Mouse (Mus musculus) heart, embryonic 13.5 days (tissue): ENCODE measurements around the gene Asf1b. TPM values are rescaled to one million over a fixed set of nuclear protein-coding genes. Genes with fewer than 3 reads are reported as not detected.
"Not testable (repeated sequence)": the region's sequence is repeated elsewhere in the genome, so short reads cannot be mapped to it uniquely, and the experiment has no call there.

ENCODE experiments used
- ATAC-seq: fragments of 200-750 bp; cut with Nextera tagmentation; 2 replicates; pipeline ENCODE4 v1.8.0; 2017; ENCODE audit warnings: moderate TSS enrichment; ENCODE audit not compliant: insufficient number of reproducible peaks, low FRiP score, low TSS enrichment; ENCODE audit errors: extremely low read depth
- H3K27ac ChIP-seq: fragments of 300-500 bp; sonication (generic); replicated peaks from 2 replicates; pipeline ENCODE4 v1.5.1; 2015; ENCODE audit warnings: moderate library complexity, mild to moderate bottlenecking, inconsistent platforms
- H3K27me3 ChIP-seq: fragments of 300-500 bp; sonication (generic); replicated peaks from 2 replicates; pipeline ENCODE4 v1.6.1; 2015; ENCODE audit warnings: mild to moderate bottlenecking, inconsistent platforms
- H3K36me3 ChIP-seq: fragments of 300-500 bp; sonication (generic); 2 replicates; pipeline ENCODE4 v1.6.1; 2015; ENCODE audit warnings: mild to moderate bottlenecking, inconsistent platforms
- H3K4me1 ChIP-seq: fragments of 300-500 bp; sonication (generic); 2 replicates; pipeline ENCODE4 v1.6.1; 2015; ENCODE audit warnings: inconsistent platforms
- H3K4me2 ChIP-seq: fragments of 300-500 bp; sonication (generic); 2 replicates; pipeline ENCODE4 v1.6.1; 2015; ENCODE audit warnings: inconsistent platforms, mild to moderate bottlenecking, moderate library complexity
- H3K4me3 ChIP-seq: fragments of 300-500 bp; sonication (generic); 2 replicates; pipeline ENCODE4 v1.5.1; 2015; ENCODE audit warnings: moderate library complexity, mild to moderate bottlenecking, inconsistent platforms
- H3K9ac ChIP-seq: fragments of 300-500 bp; sonication (generic); 2 replicates; pipeline ENCODE4 v1.6.1; 2015; ENCODE audit warnings: inconsistent platforms, mild to moderate bottlenecking, moderate library complexity
- H3K9me3 ChIP-seq: fragments of 300-500 bp; sonication (generic); 2 replicates; pipeline ENCODE4 v1.6.1; 2016; ENCODE audit warnings: inconsistent platforms
- WGBS: fragments of 180-500 bp; shearing (Covaris S2); methylation state at CpG from one replicate; pipeline ENCODE4 v1.1.7; 2015; ENCODE audit warnings: mixed read lengths; 5-methylcytosine and 5-hydroxymethylcytosine counted together
- polyA plus RNA-seq: library from polyadenylated mRNA; unstranded; fragments of >200 nt; fragmentation: Nextera tagmentation; extraction: Ambion mirVana; gene quantifications from 2 replicates; pipeline ENCODE4 v1.2.1, GENCODE M21; 2015

Asf1b gene
- polyA plus RNA-seq, 1 experiment from 2014 or later = 57.0 TPM

GRCm38 (mm10) chr8:83978200-83978599 lies 22.9 kb downstream of the Asf1b start:
- Histone ChIP-seq H3K27ac (peak overlapping the region; percentile 95), H3K36me3 (peaks cover 40% of the 10 kb centered on the region), H3K4me1 (peaks cover 73% of the 10 kb centered on the region), H3K9ac (peak overlapping the region; percentile 69), H3K9me3 (no peaks in the 10 kb centered on the region), H3K4me2 (peak overlapping the region; percentile 42), H3K27me3 (no peaks in the 10 kb centered on the region), H3K4me3 (peak overlapping the region; percentile 6; the same call in 1 of the 2 replicates)
- no peak for ATAC-seq
- WGBS = 62% methylated on average over 9 of the region's 9 CpGs

GRCm38 (mm10) chr8:83980250-83980649 lies 24.9 kb downstream of the Asf1b start:
- Histone ChIP-seq H3K27ac (peak overlapping the region; percentile 95), H3K4me3 (no peak overlapping the region), H3K36me3 (peaks cover 59% of the 10 kb centered on the region), H3K4me2 (peak overlapping the region; percentile 35), H3K4me1 (peaks cover 56% of the 10 kb centered on the region), H3K27me3 (no peaks in the 10 kb centered on the region), H3K9ac (peak overlapping the region; percentile 69), H3K9me3 (no peaks in the 10 kb centered on the region)
- WGBS = 35% methylated on average over 1 of the region's 1 CpGs
- peak; percentile 77; the same call in 1 of the 2 replicates for ATAC-seq

DNA sequence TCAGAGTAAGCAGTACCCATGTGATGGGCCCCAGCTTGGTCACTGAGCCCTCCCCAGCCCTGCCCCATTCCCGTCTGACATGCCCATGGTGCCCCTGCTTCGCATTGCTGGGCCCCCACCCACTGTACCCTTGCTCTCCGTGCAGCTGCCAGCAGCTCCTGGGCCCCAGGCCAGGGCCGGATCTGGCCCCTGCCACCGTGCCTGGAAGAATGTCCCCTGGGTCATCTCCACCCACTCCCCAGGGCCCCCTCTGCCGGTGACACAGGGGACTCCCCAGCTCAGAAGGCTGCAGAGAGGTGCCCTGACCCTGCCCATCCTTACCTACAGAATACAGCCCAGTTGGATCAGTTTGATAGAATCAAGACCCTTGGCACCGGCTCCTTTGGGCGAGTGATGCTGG lies 25.5 kb downstream of the Asf1b start:
- no peaks in the 10 kb centered on the region for H3K9me3 ChIP-seq
- WGBS = 65% methylated on average over 8 of the region's 8 CpGs
- no peak for ATAC-seq

GRCm38 (mm10) chr8:83981533-83981932 lies 26.2 kb downstream of the Asf1b start:
- Histone ChIP-seq H3K27me3 (no peaks in the 10 kb centered on the region), H3K27ac (peak overlapping the region; percentile 95), H3K4me2 (no peak overlapping the region), H3K9ac (no peak overlapping the region), H3K9me3 (no peaks in the 10 kb centered on the region), H3K36me3 (peaks cover 72% of the 10 kb centered on the region), H3K4me3 (no peak overlapping the region), H3K4me1 (peaks cover 49% of the 10 kb centered on the region)
- 89% methylated on average over 7 of the region's 7 CpGs for WGBS
- ATAC-seq = no peak

More for the DNA sequence above, 25.5 kb downstream of the Asf1b start:
- Histone ChIP-seq H3K27ac (peak overlapping the region; percentile 95), H3K4me2 (peak overlapping the region; percentile 35; the same call in 1 of the 2 replicates), H3K4me3 (no peak overlapping the region), H3K27me3 (no peaks in the 10 kb centered on the region), H3K36me3 (peaks cover 65% of the 10 kb centered on the region), H3K9ac (peak overlapping the region; percentile 64), H3K4me1 (peaks cover 56% of the 10 kb centered on the region)

DNA sequence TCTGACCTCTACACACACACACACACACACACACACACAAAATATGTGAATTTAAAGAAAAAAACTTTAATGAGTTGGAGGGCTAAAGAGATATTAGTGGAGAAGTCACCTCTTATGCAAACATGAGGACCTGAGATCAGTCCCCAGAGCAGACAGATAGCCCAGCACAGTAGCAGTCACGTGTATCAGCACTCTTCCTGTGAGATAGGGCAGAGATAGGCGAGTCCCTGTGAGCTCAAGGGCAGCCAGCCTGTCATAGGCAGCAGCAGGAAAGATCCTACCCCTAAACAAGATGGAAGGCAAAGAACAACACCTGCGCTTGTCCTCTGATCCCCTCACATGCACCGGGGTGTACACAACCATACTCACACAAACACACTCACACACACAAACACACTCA lies 27.1 kb downstream of the Asf1b start:
- no peak for ATAC-seq
- Histone ChIP-seq H3K4me2 (no peak overlapping the region), H3K27ac (no peak overlapping the region), H3K36me3 (peaks cover 81% of the 10 kb centered on the region), H3K27me3 (no peaks in the 10 kb centered on the region), H3K4me1 (peaks cover 40% of the 10 kb centered on the region), H3K4me3 (no peak overlapping the region), H3K9ac (no peak overlapping the region), H3K9me3 (no peaks in the 10 kb centered on the region)
- 68% methylated on average over 4 of the region's 4 CpGs for WGBS

DNA sequence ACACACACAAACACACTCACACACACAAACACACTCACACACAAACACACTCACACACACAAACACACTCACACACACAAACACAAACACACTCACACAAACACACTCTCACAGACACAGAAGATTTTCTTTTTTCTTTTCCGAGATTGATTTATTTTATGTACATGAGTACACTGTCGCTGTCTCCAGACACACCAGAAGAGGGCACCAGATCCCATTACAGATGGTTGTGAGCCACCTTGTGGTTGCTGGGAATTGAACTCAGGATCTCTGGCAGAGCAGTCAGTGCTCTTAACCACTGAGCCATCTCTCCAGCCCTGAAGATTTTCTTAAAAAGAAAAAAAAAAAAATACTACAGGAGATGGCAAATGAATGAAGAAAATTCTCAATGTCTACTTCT lies 27.9 kb downstream of the Asf1b start:
- H3K36me3 ChIP-seq = peaks cover 84% of the 10 kb centered on the region

DNA sequence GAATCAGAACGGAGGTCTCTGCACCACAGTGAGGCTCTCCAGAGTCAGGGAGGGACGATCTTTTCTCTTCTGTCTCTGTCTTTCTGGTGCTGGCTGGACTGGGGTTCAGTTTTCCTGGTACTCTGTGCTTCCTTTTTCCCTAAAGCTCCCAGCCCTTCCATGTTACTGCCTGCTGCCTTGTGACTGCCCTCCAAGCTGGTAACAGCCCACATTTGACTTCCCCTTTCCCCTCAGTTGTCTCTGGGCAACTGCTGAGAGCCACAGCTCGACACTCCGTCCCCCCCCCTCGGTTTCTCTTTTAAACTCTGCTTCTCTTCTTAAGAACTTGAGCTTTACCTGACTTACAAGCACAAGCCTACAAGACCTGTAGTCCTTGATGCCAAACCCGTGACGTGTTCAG lies 33.9 kb downstream of the Asf1b start:
- Histone ChIP-seq H3K4me3 (no peak overlapping the region), H3K27ac (no peak overlapping the region), H3K9ac (no peak overlapping the region), H3K4me2 (no peak overlapping the region), H3K36me3 (peaks cover 99% of the 10 kb centered on the region), H3K9me3 (no peaks in the 10 kb centered on the region), H3K4me1 (no peaks in the 10 kb centered on the region), H3K27me3 (no peaks in the 10 kb centered on the region)
- WGBS = 82% methylated on average over 7 of the region's 7 CpGs
- no peak for ATAC-seq

More for the DNA sequence above, 27.9 kb downstream of the Asf1b start:
- peaks cover 32% of the 10 kb centered on the region for H3K4me1 ChIP-seq
- not testable (repeated sequence) for H3K27ac ChIP-seq, H3K4me3 ChIP-seq, H3K9me3 ChIP-seq, H3K4me2 ChIP-seq, H3K27me3 ChIP-seq, H3K9ac ChIP-seq, ATAC-seq
- WGBS = 97% methylated on average over 2 of the region's 2 CpGs

DNA sequence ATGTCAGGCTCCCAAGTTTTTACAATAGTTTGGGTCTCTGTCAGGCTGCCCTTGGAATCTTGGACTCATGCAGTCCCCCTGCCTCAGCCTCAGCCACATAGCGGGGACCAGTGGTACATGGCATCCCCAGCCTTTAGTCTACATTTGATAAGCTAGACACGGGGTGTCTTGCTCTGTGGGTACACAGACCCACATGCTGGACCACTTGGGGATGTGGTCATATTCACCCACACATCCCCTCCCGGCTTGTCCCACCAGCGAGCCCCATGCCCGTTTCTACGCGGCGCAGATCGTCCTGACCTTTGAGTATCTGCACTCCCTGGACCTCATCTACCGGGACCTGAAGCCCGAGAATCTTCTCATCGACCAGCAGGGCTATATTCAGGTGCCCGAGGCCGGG lies 34.9 kb downstream of the Asf1b start:
- H3K4me1 ChIP-seq = no peaks in the 10 kb centered on the region
- H3K27me3 ChIP-seq = no peaks in the 10 kb centered on the region
- WGBS = 90% methylated on average over 14 of the region's 14 CpGs
- ATAC-seq = no peak
- H3K27ac ChIP-seq = no peak overlapping the region
- no peak overlapping the region for H3K4me3 ChIP-seq
- H3K4me2 ChIP-seq = no peak overlapping the region
- H3K9me3 ChIP-seq = no peaks in the 10 kb centered on the region
- peaks cover 99% of the 10 kb centered on the region for H3K36me3 ChIP-seq
- H3K9ac ChIP-seq = no peak overlapping the region

DNA sequence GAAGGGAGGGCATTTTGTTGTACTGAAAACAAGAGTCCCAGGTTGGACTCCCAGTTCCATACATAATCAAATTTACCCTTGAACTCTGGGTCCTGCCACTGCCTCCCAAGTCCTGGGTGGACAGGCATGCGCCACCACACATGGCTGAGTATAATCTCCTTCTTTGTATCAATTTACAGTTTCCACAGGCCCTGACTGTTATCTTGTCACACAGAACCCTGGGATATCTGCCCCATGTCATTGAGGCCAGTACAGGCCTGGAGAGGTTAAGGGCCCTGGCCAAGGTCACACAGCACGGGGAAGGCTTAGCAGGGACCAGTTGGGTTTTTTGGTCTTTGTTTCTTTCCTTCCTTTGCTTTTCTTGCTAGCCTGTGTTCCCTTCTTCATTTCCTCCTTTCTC lies 37.2 kb downstream of the Asf1b start:
- ATAC-seq = no peak
- 63% methylated on average over 2 of the region's 2 CpGs for WGBS
- H3K4me3 ChIP-seq = no peak overlapping the region

DNA sequence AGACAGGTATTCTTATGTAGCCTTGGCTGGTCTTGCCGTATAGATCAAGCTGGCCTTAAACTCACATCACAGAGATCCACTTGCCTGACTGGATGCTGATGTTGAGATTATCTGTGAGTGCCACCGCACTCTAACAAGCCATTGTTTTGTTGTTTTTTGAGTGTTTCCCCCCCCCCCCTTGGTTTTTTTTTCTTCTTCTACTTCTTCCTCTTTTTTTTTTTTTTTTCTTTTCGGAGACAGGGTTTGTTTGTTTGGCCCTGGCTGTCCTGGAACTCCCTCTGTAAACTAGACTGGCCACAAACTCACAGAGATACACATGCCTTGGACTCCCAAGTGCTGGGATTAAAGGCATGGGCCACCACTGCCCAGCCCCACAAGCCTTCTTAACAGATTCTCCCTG lies 38.7 kb downstream of the Asf1b start:
- 67% methylated on average over 3 of the region's 3 CpGs for WGBS
- Histone ChIP-seq H3K27ac (no peak overlapping the region), H3K36me3 (peaks cover 63% of the 10 kb centered on the region), H3K4me3 (no peak overlapping the region), H3K4me1 (peaks cover 13% of the 10 kb centered on the region), H3K4me2 (no peak overlapping the region), H3K9me3 (no peaks in the 10 kb centered on the region), H3K9ac (no peak overlapping the region), H3K27me3 (no peaks in the 10 kb centered on the region)
- no peak for ATAC-seq

More for the DNA sequence above, 37.2 kb downstream of the Asf1b start:
- Histone ChIP-seq H3K27me3 (no peaks in the 10 kb centered on the region), H3K4me1 (peaks cover 8% of the 10 kb centered on the region), H3K9ac (no peak overlapping the region), H3K36me3 (peaks cover 78% of the 10 kb centered on the region), H3K27ac (no peak overlapping the region), H3K4me2 (no peak overlapping the region), H3K9me3 (no peaks in the 10 kb centered on the region)

- H3K9ac ChIP-seq = peak overlapping the region; percentile 93
- peak overlapping the region; percentile 83 for H3K4me3 ChIP-seq
- H3K27ac ChIP-seq = peak overlapping the region; percentile 97; the same call in 1 of the 2 replicates
- peaks cover 63% of the 10 kb centered on the region for H3K36me3 ChIP-seq
- peak overlapping the region; percentile 89 for H3K4me2 ChIP-seq
- WGBS = 23% methylated on average over 12 of the region's 12 CpGs
- ATAC-seq = no peak
- peaks cover 6% of the 10 kb centered on the region for H3K27me3 ChIP-seq
- H3K4me1 ChIP-seq = peaks cover 22% of the 10 kb centered on the region
- no peaks in the 10 kb centered on the region for H3K9me3 ChIP-seq
These were observed 40.7 kb downstream of the Asf1b start for GRCm38 (mm10) chr8:83995973-83996372.
